Mouse (Mus musculus) mature B cell (primary cell): ENCODE results near the gene Bcar3.

ENCODE experiments used
- in situ Hi-C: fragments of 300-500 bp; cut with MboI; formaldehyde crosslinking; loops from 2 replicates; pipeline ENCODE4 v1.14.3; 2019

Gene Bcar3

DNA sequence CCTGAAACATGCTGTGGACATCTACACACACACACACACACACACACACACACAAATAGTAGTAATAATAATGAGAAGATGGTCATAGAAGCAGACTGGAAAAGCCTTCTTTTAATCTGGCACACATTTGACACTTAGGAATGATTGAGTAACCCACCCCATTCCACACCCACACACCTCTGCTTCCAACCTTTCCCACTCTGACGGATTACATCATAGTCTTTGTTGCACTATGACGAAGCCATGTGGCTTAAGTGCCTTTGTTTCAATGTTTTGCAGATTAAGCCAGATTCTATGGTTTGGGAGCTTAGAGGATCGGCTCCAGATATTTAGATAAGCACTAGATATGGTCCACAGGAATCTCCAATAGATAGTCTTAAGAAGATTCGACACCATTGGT, 42.1 kb downstream of the Bcar3 start:
- in situ Hi-C loops = no loop called here

DNA sequence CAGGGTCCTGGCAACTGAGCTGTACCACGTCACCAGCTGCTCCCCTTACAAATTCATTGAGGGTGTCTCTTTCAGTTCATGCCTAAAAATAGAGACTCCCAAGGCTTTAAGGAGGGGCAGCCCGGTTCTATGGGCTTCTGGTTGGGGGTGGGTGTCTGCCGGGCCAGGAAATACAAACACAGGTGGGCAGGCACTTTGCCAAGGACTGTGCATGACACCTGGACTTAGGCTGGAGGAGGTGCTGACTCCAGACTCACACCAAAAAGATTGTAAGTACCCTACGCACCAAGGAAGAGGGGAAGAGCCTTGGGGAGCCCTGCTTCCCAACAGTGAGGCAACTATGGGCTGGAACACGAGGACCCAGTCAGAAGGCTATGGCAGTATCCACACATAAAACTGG, 44.1 kb downstream of the Bcar3 start:
- in situ Hi-C loops = no loop called here

DNA sequence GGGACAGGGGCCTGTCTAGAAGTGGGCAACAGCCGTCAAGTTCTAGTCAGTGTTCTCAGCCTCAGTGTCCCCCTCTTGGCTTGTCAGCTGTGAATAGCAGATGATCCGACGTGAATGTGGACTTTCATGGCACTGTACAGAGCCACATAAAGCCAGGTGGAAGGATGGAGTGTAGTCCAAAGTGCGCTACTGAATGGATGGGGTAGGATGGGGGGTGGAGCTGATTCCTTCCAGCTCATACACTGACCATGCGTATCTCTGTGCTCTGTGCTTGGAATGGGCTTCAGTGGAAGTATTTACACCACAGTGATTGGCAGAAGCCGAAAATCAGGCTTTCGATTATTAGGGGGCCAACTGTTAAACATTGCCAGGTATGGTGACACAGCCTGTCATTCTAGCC, 45.0 kb downstream of the Bcar3 start:
- in situ Hi-C loops = no loop called here

DNA sequence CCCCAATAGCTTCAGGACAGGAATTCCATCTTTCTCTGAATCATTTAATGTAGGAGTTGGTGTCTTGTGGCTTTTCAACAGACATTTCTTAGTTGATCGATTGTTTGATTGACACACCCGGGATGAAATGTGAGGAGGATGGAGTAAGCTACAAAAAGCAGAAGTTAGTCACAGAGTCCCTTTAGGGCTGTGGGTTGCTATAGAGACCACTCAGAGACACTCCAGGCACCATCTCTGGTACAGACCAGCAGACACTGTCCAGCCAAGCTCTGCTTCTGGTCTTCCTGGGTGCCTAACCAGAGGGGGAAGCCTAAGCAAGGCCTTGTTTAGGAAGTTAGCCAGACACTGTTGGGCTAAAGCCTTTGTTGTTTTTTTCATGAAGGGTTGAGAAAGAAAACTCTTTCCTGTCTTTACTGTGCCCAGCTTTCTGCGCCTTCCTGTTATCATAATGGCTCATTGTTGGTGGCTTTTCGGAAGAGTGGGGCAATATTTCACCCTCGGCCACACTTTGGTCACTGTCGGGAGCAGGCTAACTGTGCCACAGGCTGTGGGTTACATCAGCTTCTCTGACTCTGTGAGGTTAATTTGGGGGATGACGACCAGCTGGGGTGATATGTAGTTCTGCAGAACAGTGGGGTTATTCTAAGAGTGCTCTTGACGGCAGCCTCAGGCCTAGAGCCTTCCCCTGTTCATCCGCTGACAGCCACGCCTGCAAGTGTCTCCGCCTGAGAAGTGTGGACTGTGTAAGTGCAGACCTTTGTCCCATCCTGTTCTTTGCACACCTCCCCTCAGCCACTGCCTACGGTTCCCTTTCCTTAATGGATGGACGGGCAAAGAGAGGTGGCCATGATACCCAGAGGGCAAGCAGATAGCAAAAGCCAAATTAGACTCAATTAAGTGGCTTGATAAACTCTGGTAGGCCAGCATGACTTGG, 46.5 kb downstream of the Bcar3 start:
- in situ Hi-C loops = no loop called here

DNA sequence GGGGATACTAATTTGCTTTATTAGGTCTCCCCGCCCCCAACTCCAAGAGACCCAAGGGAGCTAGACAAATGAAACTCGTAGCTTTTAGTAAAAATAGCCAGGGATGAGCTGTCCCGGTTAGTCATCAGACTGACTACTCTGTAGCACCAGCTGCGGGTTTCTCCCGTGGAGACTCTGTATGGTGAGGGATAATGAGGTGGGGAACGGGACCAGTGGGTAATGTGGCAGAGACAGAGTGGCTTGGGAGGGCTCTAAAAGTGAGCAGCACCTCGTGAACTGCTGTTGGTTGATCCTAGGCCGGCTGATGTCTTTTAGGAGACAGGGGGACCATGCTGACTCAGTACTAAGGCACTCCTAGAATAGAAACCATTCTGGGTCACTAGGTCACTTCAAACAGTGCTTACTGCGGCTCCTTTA, 49.5 kb downstream of the Bcar3 start:
- in situ Hi-C loops = no loop called here

DNA sequence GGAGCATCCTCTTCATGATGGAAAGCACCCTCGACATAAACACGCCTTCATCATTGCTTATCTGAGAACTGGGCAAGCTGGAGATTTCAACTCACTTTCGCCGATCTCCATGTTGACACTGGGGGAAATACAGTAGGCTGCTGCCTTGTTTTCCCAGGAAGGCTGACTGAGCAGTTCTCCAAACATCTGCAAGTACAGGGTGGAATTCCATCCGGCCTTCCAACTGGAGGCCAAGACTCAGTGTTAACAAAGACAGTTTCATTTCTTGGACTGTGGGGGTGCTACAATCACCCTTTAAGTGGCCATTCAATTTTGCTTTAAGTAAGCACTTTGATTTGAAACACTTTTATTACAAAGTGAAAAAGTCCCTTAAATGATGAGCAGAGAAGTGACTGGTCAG, 50.4 kb downstream of the Bcar3 start:
- in situ Hi-C loops = no loop called here

DNA sequence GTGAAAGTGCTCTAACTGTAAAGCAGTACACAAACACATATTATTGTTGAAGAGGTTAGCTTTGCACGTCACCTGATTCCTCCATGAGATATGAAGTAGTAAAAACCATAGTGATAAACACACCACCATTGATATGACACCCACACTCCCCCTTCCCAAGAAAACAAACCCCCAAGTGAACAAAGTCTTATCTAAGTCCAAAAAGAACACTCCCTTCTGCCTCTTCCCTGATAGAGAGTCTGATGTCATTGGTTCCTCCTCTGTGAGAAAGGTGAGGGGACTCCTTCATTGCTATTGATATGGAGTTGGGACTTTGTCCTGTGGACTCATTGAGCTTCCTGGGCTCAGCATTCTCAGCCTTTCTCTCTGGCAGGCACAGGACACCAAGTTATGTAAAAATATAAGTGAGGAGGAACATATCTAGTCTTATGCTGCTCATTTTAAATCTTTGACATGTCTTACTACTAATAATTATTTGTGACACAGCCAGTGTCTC, 52.1 kb downstream of the Bcar3 start:
- in situ Hi-C loops = no loop called here

DNA sequence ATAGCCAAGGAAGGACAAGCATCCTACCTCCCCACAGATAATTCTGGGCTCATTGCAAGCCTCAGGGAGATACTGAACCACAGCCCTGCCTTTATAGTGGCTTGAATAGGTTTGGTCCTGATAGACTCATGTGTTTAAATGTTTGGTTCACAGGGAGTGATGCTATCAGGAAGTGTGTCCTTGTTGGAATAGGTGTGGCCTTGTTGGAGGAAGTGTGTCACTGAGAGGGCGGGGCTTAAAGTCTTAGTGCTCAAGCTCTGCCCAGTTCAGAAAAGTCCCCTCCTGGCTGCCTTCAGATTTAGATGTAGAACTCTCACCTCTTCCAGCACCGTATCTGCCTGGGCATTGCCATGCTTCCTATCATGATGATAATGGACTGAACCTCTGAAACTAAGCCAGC, 52.7 kb downstream of the Bcar3 start:
- in situ Hi-C loops = no loop called here

DNA sequence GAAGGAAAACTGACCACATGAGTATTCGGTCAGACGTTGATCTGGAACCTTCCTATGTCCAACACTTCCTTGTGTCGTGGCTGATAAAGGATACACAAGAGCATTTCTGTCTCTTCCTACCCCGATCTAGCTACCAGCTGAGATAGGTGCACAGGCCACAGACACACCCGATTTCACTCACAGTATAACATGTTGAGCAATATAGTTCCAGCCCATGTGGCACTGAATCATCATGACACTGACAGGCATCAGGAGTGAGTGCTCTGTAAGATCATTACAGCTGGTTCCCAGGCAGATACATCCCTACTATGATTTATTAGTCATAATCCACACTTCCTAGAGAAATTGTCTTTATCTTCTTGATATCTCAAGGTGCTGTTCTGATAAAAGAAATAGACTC, 54.7 kb downstream of the Bcar3 start:
- in situ Hi-C loops = no loop called here

DNA sequence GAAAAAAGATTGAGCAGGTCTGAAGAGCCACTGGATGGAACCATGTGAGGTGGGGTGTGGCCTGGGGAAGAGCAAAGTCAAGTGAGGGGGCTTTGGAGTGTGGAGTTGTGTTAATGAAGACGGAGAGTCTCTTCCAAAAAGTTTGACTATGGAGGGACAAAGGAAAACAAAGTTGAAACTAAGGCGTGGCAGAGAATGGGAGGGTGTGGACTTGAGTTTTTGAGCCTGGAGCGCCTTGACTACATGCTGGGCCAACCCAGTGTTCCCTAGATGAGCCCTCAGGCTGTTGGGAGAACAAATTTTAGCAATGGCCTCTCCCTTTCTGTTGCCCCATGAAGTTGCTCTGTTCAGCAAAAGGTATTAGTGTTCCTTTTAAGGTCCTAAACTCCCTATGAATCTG, 58.9 kb downstream of the Bcar3 start:
- in situ Hi-C loops = no loop called here

DNA sequence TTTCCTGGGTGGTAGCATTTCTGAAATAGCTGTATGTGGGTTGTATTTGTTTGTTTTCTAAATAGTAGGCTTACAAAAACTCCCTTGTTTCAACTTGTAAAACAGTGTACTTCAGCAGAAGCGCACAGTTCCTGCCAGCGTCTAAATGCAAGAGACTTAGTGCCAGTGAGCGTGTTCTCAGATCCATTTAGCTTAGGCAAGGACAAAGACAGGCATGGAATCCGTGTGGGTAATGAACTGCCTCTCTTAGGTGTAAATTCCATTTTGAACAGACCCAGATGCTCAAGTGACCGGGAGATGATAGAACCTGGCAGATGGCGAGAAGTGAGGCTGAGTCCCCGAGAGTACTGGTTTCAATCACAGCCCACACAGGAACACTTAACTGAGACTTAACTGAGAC, 65.5 kb downstream of the Bcar3 start:
- in situ Hi-C loops = no loop called here

DNA sequence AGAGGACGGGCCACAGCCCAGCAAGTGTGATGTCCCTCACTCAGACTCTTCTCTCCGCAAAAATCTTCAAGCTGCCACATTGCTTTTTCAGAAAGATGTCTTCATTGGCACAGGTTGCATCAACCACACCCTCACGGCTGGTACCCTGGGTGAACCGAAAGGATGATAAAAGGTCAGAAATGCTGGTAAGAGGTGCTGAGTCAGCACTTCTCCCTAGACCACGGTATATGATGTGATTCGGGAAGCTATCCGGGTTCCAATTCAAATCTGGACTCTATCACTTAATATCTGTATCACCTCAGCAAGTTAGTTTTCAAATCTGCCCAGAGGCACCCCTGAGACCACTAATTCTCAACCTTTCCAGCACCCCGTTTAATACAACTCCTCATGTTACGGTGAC, 66.0 kb downstream of the Bcar3 start:
- in situ Hi-C loops = no loop called here

DNA sequence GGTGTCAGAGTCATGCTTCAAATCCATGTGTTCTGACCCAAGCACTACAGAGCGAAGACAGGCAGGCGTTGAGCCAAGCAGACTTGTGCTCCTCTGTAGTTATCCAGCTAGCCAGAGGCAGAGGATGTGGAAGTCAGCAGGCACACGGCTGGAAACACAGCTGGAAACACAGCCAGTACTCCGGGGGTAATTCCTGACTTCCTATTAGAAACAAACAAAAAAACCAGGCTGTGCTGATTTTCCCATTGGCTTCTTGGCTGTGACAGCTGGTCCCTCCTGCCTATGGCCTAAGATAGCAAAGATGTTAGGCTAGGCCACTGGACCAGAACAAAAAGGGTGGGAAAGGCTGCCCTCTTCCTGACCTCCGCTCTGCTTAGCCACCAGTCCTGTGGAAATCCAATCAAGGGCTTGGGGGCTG, 66.8 kb downstream of the Bcar3 start:
- in situ Hi-C loops = no loop called here

DNA sequence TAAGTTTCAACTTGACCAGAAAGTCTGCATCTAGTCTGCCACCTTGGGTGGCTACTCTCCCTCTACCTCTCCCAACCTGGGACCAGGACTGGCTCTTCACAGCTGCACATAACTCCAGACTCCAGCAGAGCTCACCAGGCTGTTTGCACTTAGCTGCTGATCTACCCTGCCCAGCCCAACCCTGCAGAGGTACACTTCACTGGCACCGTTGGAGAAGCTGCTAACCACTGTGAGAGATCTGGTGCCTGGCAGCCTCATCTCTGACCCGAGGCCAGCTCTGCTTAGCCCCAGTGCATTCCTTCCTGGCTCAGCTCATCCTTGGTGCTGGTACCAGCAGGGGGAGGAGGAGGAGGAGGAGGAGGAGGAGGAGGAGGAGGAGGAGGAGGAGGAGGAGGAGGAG, 68.8 kb downstream of the Bcar3 start:
- in situ Hi-C loops = no loop called here

DNA sequence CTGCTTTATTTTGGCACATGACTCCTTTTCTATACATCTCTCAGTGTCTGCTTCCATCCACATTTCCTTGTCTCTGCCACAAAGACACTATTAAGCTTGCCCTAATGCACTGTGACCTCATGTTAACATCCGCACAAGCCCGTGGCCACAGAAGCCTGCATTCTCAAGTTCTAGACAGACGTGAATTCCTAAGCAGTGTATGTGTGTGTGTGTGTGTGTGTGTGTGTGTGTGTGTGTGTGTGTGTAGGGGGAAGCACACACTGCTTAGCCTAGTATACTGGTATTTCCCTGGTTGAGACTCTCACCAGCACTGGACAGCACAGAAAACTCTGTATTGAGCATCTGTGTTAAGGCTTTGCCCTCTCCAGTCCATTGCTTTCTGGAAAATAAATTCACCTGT, 70.6 kb downstream of the Bcar3 start:
- in situ Hi-C loops = no loop called here

DNA sequence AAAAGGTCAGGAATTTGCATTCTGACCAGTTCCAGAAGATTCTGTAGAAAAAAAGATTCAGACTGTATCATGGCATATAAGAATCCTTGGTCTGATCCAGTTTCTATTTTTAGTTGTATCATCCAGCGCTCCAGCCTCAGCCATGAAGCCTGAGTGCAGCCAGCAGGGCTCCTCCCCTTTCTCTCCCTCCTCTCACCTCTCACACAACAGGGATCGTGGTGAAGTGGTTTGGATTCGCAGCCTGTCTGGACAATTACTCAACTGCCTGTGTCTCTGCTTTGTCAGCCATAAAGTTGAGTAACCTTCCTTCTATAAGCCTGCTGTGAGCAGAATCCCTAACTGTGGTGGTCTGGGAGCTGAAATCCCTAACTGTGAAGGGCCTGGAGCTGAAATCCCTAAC, 71.4 kb downstream of the Bcar3 start:
- in situ Hi-C loops = no loop called here

DNA sequence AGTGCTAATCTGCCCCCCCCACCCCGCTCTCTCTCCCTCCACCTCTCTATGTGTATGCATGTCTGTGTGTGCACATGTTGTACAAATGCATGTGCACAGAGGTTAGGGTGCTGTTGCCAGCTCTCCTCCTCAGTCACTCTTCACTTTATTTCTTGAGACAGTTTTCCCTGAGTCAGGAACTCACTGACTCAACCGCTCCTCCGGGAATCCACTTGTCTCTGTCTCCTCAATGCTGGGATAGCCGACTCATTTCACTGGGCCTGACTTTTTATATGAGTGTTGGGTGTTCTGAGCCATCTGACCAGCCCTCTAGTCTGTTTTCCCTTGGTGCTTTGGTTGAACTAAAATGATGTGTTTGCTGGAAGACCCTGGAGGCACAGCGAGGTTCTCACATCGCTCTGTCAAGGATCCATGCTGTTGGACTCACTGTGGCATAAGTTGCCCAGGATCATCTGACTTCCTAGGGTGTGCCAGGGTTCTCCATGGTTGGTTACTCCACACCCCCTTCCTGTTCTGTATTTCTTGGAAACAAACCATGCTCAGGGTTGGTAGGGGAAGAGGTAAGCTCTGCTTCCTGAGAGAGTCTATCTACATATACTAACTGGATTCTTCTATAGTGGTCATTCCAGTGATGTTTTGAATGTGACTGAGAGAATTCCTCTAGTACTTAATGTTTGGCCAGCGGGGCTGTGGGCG, 77.9 kb downstream of the Bcar3 start:
- in situ Hi-C loops = no loop called here

DNA sequence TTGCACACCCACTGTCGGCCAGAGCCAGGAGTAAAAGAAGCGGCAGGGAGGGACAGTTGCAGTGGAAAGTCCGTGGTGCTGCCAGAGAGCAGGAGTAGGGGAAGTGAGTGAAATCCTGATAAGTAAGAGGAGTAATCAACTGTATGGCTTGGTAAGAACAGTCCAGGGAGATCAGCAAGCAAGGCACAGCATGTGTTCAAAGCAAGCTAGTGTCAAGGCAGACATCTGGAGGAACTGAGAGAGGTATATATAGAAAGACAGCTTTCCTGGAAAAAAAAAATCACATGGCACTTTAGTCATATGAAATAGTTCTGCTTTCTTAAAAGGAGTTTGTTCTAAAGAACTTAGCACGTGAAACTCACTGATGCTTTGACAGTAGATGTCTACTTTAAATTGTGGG, 78.7 kb downstream of the Bcar3 start:
- in situ Hi-C loops = no loop called here

DNA sequence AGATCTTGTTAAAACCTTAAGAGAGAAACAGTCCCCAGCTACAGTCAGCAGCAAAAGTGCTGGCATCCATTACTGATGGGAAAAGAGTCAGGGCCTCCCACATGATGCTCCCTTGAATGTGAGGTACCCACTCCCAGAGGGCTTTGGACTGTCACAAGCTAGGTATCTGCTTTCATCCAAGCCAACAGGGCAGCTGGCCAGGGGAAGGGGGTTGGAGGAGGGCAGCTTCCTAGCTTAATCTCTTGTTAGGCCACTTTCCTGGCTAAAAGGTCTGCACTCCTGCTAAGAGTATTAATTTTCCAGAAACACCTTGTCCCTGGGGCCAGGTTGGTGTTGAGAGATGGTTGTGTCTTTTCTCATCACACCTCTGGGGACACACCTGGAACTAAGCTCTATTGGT, 82.1 kb downstream of the Bcar3 start:
- in situ Hi-C loops = no loop called here

DNA sequence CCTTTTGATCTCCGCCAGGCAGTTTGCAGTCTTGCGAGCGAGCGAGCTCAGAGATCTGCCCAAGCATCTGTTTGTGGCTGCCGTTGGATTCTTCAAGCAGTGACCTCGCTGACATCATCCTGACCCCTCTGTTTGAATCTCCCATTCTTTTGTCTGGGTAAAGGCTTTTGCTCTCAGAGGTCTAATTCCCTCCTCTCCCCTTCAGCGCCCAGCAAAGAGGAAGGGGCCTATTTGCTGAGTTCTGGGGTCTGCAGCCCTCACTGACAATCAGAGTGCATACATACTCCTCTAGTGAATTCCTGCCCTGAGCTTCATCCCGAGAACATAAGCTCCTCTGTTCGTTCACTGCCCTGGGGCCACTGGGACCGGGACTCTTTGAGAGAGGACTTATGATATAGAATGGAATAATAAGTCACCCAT, 82.5 kb downstream of the Bcar3 start:
- in situ Hi-C loops = no loop called here

DNA sequence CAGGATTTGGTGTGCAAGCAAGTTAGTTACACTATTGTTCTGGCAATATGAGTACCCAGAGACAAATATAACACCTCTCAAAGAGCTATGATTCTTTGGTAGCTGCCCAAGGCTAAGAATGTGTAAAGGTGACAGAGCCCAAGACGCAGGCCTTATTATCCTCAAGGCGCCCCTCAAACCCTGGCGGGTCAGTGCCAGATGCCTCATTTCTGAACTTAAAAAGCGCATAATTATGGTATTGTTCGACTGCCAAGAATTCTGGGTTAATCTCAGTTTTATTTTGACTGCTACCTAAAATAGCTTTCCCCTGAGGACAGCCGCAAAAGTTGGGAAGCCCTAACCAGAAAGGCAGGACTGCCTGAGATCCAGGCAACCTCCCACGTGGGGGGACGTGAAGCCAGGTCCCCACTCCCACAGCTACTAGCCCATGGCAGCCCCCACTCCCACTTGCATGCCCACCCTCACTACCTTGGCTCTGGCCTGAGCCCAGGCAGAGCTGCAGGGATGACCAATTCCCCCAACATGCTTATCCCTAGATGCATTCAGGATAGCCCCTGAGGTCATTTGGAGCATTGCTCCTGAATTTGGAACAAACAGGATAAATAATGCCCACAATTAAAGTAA, 83.0 kb downstream of the Bcar3 start:
- in situ Hi-C loops = no loop called here

DNA sequence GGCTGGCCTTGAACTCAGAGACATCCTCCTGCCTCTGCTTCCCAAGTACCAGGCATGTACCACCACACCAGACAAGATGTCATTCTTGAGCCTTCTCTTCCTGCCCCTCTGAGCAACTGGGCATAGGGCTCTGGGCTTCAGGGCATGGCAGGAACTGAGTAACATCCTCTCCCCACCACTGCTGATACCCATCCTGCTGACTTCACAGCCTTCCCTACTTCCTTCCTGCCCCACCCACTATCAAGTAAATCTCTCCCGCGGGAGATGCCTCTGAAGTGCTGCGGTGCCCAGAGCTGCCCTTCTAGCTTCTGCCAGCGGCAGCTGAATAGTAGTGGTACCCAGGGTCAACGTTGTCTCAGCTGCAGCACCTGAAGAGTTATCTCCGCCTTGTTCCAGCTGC, 84.7 kb downstream of the Bcar3 start:
- in situ Hi-C loops = no loop called here

DNA sequence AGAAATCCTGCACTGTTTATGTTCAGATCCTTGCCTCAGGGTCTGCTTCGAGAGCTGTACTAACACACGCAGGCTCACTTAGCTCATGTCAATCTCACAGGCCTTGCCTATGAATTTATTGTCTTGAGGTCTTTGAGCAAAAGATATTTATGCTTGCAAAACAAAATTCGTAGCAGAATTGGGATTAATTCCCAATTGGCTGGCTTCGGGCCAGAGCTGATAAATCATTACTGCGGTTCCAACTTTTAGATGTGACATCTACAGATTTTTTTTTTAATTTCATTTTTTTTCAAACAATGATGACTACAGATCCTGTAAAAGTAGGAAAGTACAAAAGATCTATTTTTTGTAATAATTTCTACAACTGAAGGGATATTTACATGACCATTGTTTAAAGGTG, 86.8 kb downstream of the Bcar3 start:
- in situ Hi-C loops = no loop called here
